10 mouse cellular contexts compared by ENCODE assay signal in genomic region chr3:41182900-41183595, GRCm38 (mm10).
DNase-seq lines count a peak whose midpoint lies in the region; ATAC-seq and TF ChIP-seq lines count a peak whose summit lies in the region.
"Had no signal": no experiment of that assay in that cellular context is flagged by ENCODE, and none has a peak within 500 bp of the region (broad histone marks: within the 10 kb centered on the region; RNA-seq: fewer than 3 reads in every experiment).

No protein-coding gene starts in this region.

- TF ChIP-seq POLR2A in kidney, adult 2 months (IDR thresholded peaks at IDR 0.05; ENCODE audit: low read depth, low read length): no peak

- H3K4me1 ChIP-seq in kidney, adult 2 months (ENCODE audit: control insufficient read depth, insufficient read depth, low read length): no peaks in the 10 kb centered on the region
- H3K4me1 ChIP-seq in embryonic facial prominence, embryonic 14.5 days (ENCODE audit: control insufficient read depth, insufficient read depth, low read length): 0 out of 2 replicates have a peak, but pooled peaks cover 2% of the 10 kb centered on the region
- H3K4me1 ChIP-seq in midbrain, embryonic 15.5 days: peaks cover 3% of the 10 kb centered on the region

- ATAC-seq in embryonic facial prominence, embryonic 14.5 days (ENCODE audit: low read depth): peak; percentile 4; the same call in 1 of the 2 replicates
- ATAC-seq in midbrain, embryonic 15.5 days (replicated peaks): peak; percentile 59; the same call in 1 of the 2 replicates

- no peak overlapping the region for H3K27ac ChIP-seq in kidney, adult 2 months (ENCODE audit: insufficient read depth, low read depth, low read length)
- no peak overlapping the region for H3K27ac ChIP-seq in embryonic facial prominence, embryonic 14.5 days (replicated peaks; ENCODE audit: low read depth, low read length)
- H3K27ac ChIP-seq in midbrain, embryonic 15.5 days: no peak overlapping the region
- H3K27ac ChIP-seq: hindbrain, embryonic 15.5 days; stomach, postnatal 0 days had no signal

- no peaks in the 10 kb centered on the region for H3K27me3 ChIP-seq in kidney, adult 2 months (replicated peaks; ENCODE audit: control insufficient read depth, insufficient read depth, low read length)
- H3K27me3 ChIP-seq in embryonic facial prominence, embryonic 14.5 days (replicated peaks; ENCODE audit: control insufficient read depth, insufficient read depth, low read length): no peaks in the 10 kb centered on the region
- H3K27me3 ChIP-seq in midbrain, embryonic 15.5 days (replicated peaks): no peaks in the 10 kb centered on the region
- H3K27me3 ChIP-seq: hindbrain, embryonic 15.5 days had no signal

- H3K9me3 ChIP-seq in embryonic facial prominence, embryonic 14.5 days (ENCODE audit: control insufficient read depth, low read length): no peaks in the 10 kb centered on the region
- H3K9me3 ChIP-seq in midbrain, embryonic 15.5 days: no peaks in the 10 kb centered on the region
- H3K9me3 ChIP-seq: hindbrain, embryonic 15.5 days had no signal

- no peak overlapping the region for H3K4me2 ChIP-seq in embryonic facial prominence, embryonic 14.5 days (ENCODE audit: low read depth, low read length)
- H3K4me2 ChIP-seq in midbrain, embryonic 15.5 days: no peak overlapping the region
- H3K4me2 ChIP-seq: hindbrain, embryonic 15.5 days had no signal

- no peak overlapping the region for H3K4me3 ChIP-seq in kidney, adult 2 months (ENCODE audit: insufficient read depth, low read depth, low read length)
- no peak overlapping the region for H3K4me3 ChIP-seq in embryonic facial prominence, embryonic 14.5 days (ENCODE audit: low read depth, low read length)
- H3K4me3 ChIP-seq in midbrain, embryonic 15.5 days: no peak overlapping the region
- H3K4me3 ChIP-seq: hindbrain, embryonic 15.5 days had no signal

- WGBS in kidney, adult 2 months: 51% methylated on average over 10 of the region's 10 CpGs
- 57% methylated on average over 10 of the region's 10 CpGs for WGBS in embryonic facial prominence, embryonic 14.5 days
- WGBS in midbrain, embryonic 15.5 days: 71% methylated on average over 10 of the region's 10 CpGs

- TF ChIP-seq CTCF in kidney, adult 2 months (conservative IDR thresholded peaks at IDR 0.05; ENCODE audit: insufficient read depth, insufficient read length, low read depth, low read length): no peak

- H3K9ac ChIP-seq in embryonic facial prominence, embryonic 14.5 days (ENCODE audit: low read depth, low read length): no peak overlapping the region
- H3K9ac ChIP-seq in midbrain, embryonic 15.5 days: no peak overlapping the region
- H3K9ac ChIP-seq: hindbrain, embryonic 15.5 days had no signal

- DNase-seq in cerebellum, postnatal 36 days: peak; percentile 5 to 8
- DNase-seq in cerebellum, adult 9-10 months: no peak
- peak; percentile 29 for DNase-seq in kidney, postnatal 10 days
- DNase-seq in kidney, adult 2 months: no peak
- DNase-seq in embryonic facial prominence, embryonic 14.5 days (ENCODE audit: low spot score): no peak
- no peak for DNase-seq in ovary, postnatal 14 days (ENCODE audit: low spot score)
- DNase-seq in lung, postnatal 36 days: no peak

- no peaks in the 10 kb centered on the region for H3K36me3 ChIP-seq in kidney, adult 2 months (ENCODE audit: control insufficient read depth, insufficient read depth, low read length)
- H3K36me3 ChIP-seq in embryonic facial prominence, embryonic 14.5 days (ENCODE audit: control insufficient read depth, insufficient read depth, low read length): no peaks in the 10 kb centered on the region
- H3K36me3 ChIP-seq in midbrain, embryonic 15.5 days (replicated peaks): no peaks in the 10 kb centered on the region
- H3K36me3 ChIP-seq: hindbrain, embryonic 15.5 days had no signal

Comparison
In these comparisons a context has a peak if more than half of its experiments do, and no peak if none do; other contexts are left out.
1. DNase-seq: peak in cerebellum, postnatal 36 days (2 of 2) and kidney, postnatal 10 days (single experiment); none in cerebellum, adult 9-10 months (single experiment), kidney, adult 2 months (single experiment), embryonic facial prominence, embryonic 14.5 days (single experiment), ovary, postnatal 14 days (single experiment) and lung, postnatal 36 days (single experiment).